ENCODE assay signal across 22 mouse cellular contexts in genomic region chr11:78066641-78067040, GRCm38 (mm10). TPM values are rescaled to one million over a fixed set of nuclear protein-coding genes. Genes with fewer than 3 reads are reported as not detected.
DNase-seq lines count a peak whose midpoint lies in the region; ATAC-seq and TF ChIP-seq lines count a peak whose summit lies in the region.
"Had no signal": no experiment of that assay in that cellular context is flagged by ENCODE, and none has a peak within 500 bp of the region (broad histone marks: within the 10 kb centered on the region; RNA-seq: fewer than 3 reads in every experiment).

No protein-coding gene starts in this region.

- no peak overlapping the region for H3K4me3 ChIP-seq in heart, embryonic 10.5 days
- H3K4me3 ChIP-seq in spleen, adult 2 months (ENCODE audit: extremely low read depth, insufficient read depth, insufficient read length), result no peak overlapping the region
- peak overlapping the region in 1 of 2 experiments; percentile 29; a peak in 3 of 4 replicates for H3K4me3 ChIP-seq in liver, embryonic 14.5 days (ENCODE audit: insufficient read depth in 1 of 2, low read depth in 2 of 2, low read length in 2 of 2)
- H3K4me3 ChIP-seq: embryonic facial prominence, embryonic 13.5 days; forebrain, embryonic 15.5 days; heart, adult 2 months; heart, embryonic 15.5 days; hindbrain, embryonic 12.5 days had no signal

- peak overlapping the region; percentile 95 for H3K4me2 ChIP-seq in liver, embryonic 14.5 days (ENCODE audit: low read depth)
- H3K4me2 ChIP-seq: embryonic facial prominence, embryonic 13.5 days; forebrain, embryonic 15.5 days; heart, embryonic 15.5 days; hindbrain, embryonic 12.5 days had no signal

- no peak for TF ChIP-seq EP300 in liver, embryonic 14.5 days (IDR thresholded peaks at IDR 0.05; ENCODE audit: low read depth)

- H3K4me1 ChIP-seq in heart, embryonic 10.5 days, result peaks cover 24% of the 10 kb centered on the region
- H3K4me1 ChIP-seq in spleen, adult 2 months (ENCODE audit: control insufficient read depth, insufficient read depth, insufficient read length), result no peaks in the 10 kb centered on the region
- H3K4me1 ChIP-seq in liver, embryonic 14.5 days (replicated peaks; ENCODE audit: control insufficient read depth in 2 of 2, insufficient read depth in 2 of 2, low read length in 1 of 2), result peaks cover 80 to 83% of the 10 kb centered on the region in 2 experiments
- H3K4me1 ChIP-seq: embryonic facial prominence, embryonic 13.5 days; forebrain, embryonic 15.5 days; heart, embryonic 15.5 days; hindbrain, embryonic 12.5 days had no signal

- H3K9me3 ChIP-seq in heart, embryonic 10.5 days, result no peaks in the 10 kb centered on the region
- H3K9me3 ChIP-seq in liver, embryonic 14.5 days (ENCODE audit: control insufficient read depth, low read length), result no peaks in the 10 kb centered on the region
- H3K9me3 ChIP-seq: embryonic facial prominence, embryonic 13.5 days; forebrain, embryonic 15.5 days; heart, embryonic 15.5 days; hindbrain, embryonic 12.5 days had no signal

- H3K27me3 ChIP-seq in heart, embryonic 10.5 days (ENCODE audit: insufficient read depth, poor library complexity, severe bottlenecking), result no peaks in the 10 kb centered on the region
- H3K27me3 ChIP-seq in spleen, adult 2 months (ENCODE audit: control insufficient read depth, insufficient read depth, low read length), result no peaks in the 10 kb centered on the region
- no peaks in the 10 kb centered on the region for H3K27me3 ChIP-seq in liver, embryonic 14.5 days (ENCODE audit: control insufficient read depth, insufficient read depth, low read length)
- H3K27me3 ChIP-seq: embryonic facial prominence, embryonic 13.5 days; forebrain, embryonic 15.5 days; heart, embryonic 15.5 days; hindbrain, embryonic 12.5 days had no signal

- peak overlapping the region; percentile 72; the same call in 1 of the 2 replicates for H3K27ac ChIP-seq in heart, embryonic 10.5 days
- H3K27ac ChIP-seq in spleen, adult 2 months (ENCODE audit: insufficient read depth, low read length), result 0 out of 2 replicates have a peak overlapping the region, but pooled peaks have one; percentile 29
- peak overlapping the region; percentile 98 for H3K27ac ChIP-seq in liver, embryonic 14.5 days
- H3K27ac ChIP-seq: embryonic facial prominence, embryonic 13.5 days; forebrain, embryonic 15.5 days; heart, adult 2 months; heart, embryonic 15.5 days; hindbrain, embryonic 12.5 days had no signal

- TF ChIP-seq CTCF in spleen, adult 2 months (IDR thresholded peaks at IDR 0.05; ENCODE audit: extremely low read depth, insufficient read depth, insufficient read length, insufficient replicate concordance), result no peak
- no peak for TF ChIP-seq CTCF in liver, embryonic 14.5 days (IDR thresholded peaks at IDR 0.05; ENCODE audit: low read depth)

- no peak for TF ChIP-seq POLR2A in spleen, adult 2 months (IDR thresholded peaks at IDR 0.05; ENCODE audit: low read depth, low read length)

- no peak for DNase-seq in heart, embryonic 10.5 days (ENCODE audit: low spot score)
- DNase-seq in heart, postnatal 4 days, result no peak
- DNase-seq in spleen, adult 2 months (ENCODE audit: low read depth in 1 of 2, low spot score in 2 of 2), result no peak
- DNase-seq in spleen, postnatal 36 days (ENCODE audit: low spot score in 2 of 2), result no peak
- DNase-seq in liver, embryonic 14.5 days (ENCODE audit: low read depth in 3 of 3, low spot score in 3 of 3), result no peak
- no peak for DNase-seq in ovary, adult 18-20 months (ENCODE audit: low spot score)
- DNase-seq: adrenal gland, adult 2 months; adrenal gland, postnatal 25 days; cerebellum, adult 11 months; cerebellum, adult 9-10 months; cerebellum, postnatal 25 days; gastrocnemius, postnatal 10 days; heart, adult 2 months; heart, postnatal 14 days had no signal

- H3K9ac ChIP-seq in liver, embryonic 14.5 days (replicated peaks), result peak overlapping the region; percentile 90
- H3K9ac ChIP-seq: embryonic facial prominence, embryonic 13.5 days; forebrain, embryonic 15.5 days; heart, embryonic 15.5 days; hindbrain, embryonic 12.5 days had no signal

- 53% methylated on average over 2 of the region's 2 CpGs for WGBS in heart, embryonic 10.5 days
- WGBS in spleen, adult 2 months, result 86% methylated on average over 2 of the region's 2 CpGs
- 50% methylated on average over 2 of the region's 2 CpGs for WGBS in liver, embryonic 14.5 days (ENCODE audit: insufficient replicate concordance)

- H3K36me3 ChIP-seq in heart, embryonic 10.5 days, result 0 out of 2 replicates have a peak, but pooled peaks cover 2% of the 10 kb centered on the region
- H3K36me3 ChIP-seq in spleen, adult 2 months (ENCODE audit: control insufficient read depth, insufficient read depth, low read length), result no peaks in the 10 kb centered on the region
- H3K36me3 ChIP-seq in liver, embryonic 14.5 days (replicated peaks; ENCODE audit: control insufficient read depth, insufficient read depth, low read depth), result no peaks in the 10 kb centered on the region
- H3K36me3 ChIP-seq: heart, embryonic 15.5 days had no signal

- ATAC-seq in liver, embryonic 14.5 days (ENCODE audit: insufficient read depth), result no peak
- no peak for ATAC-seq in cerebellum, adult (ENCODE audit: insufficient number of reproducible peaks, low FRiP score, low TSS enrichment)
- ATAC-seq: forebrain, embryonic 15.5 days; hindbrain, embryonic 16.5 days; inflammation-experienced regulatory T-cells, adult 6 months; intestine, postnatal 0 days had no signal

RNA-seq across cellular contexts. Expression of gene Eral1, which starts 13.5 kb away (rescaled TPM):
- polyA plus RNA-seq in heart, embryonic 10.5 days (2016; fragmentation: Nextera tagmentation; extraction: Ambion mirVana), result 30.7 and 35.6 TPM in 2 replicates
- total RNA-seq in heart, postnatal 4 days (2021), result 10 to 100 TPM; 23.7 to 24.0 TPM
- polyA plus RNA-seq in spleen, adult 2 months (2012; rRNA removed), result 21.4 and 27.0 TPM in 2 replicates
- 9.8 and 10.2 TPM in 2 replicates for polyA plus RNA-seq in liver, embryonic 14.5 days (2012; rRNA removed)
- polyA plus RNA-seq in liver, embryonic 14.5 days (2014; fragmentation: Nextera tagmentation; extraction: Ambion mirVana), result 14.9 and 16.6 TPM in 2 replicates

RNA-seq across cellular contexts. Expression of gene Fam222b, which starts 27.8 kb away (rescaled TPM):
- 24.0 and 25.5 TPM in 2 replicates for polyA plus RNA-seq in heart, embryonic 10.5 days (2016; fragmentation: Nextera tagmentation; extraction: Ambion mirVana)
- total RNA-seq in heart, postnatal 4 days (2021), result 10 to 100 TPM; 17.1 to 17.5 TPM
- polyA plus RNA-seq in spleen, adult 2 months (2012; rRNA removed), result 12.5 and 15.2 TPM in 2 replicates
- 2.5 and 3.1 TPM in 2 replicates for polyA plus RNA-seq in liver, embryonic 14.5 days (2012; rRNA removed)
- 3.8 and 4.1 TPM in 2 replicates for polyA plus RNA-seq in liver, embryonic 14.5 days (2014; fragmentation: Nextera tagmentation; extraction: Ambion mirVana)

RNA-seq across cellular contexts. Expression of gene Flot2, which starts 28.9 kb away (rescaled TPM):
- 72.0 and 81.4 TPM in 2 replicates for polyA plus RNA-seq in heart, embryonic 10.5 days (2016; fragmentation: Nextera tagmentation; extraction: Ambion mirVana)
- total RNA-seq in heart, postnatal 4 days (2021), result 10 to 100 TPM; 89.1 to 98.5 TPM
- polyA plus RNA-seq in spleen, adult 2 months (2012; rRNA removed), result 36.6 and 39.1 TPM in 2 replicates
- 17.9 and 18.3 TPM in 2 replicates for polyA plus RNA-seq in liver, embryonic 14.5 days (2012; rRNA removed)
- 16.7 and 20.4 TPM in 2 replicates for polyA plus RNA-seq in liver, embryonic 14.5 days (2014; fragmentation: Nextera tagmentation; extraction: Ambion mirVana)

RNA-seq across cellular contexts. Expression of gene Dhrs13, which starts 34.6 kb away (rescaled TPM):
- polyA plus RNA-seq in heart, embryonic 10.5 days (2016; fragmentation: Nextera tagmentation; extraction: Ambion mirVana), result 14.6 and 16.5 TPM in 2 replicates
- 1 to 10 TPM; 7.8 to 9.3 TPM for total RNA-seq in heart, postnatal 4 days (2021)
- 3.1 and 3.9 TPM in 2 replicates for polyA plus RNA-seq in spleen, adult 2 months (2012; rRNA removed)
- 8.6 and 9.4 TPM in 2 replicates for polyA plus RNA-seq in liver, embryonic 14.5 days (2012; rRNA removed)
- polyA plus RNA-seq in liver, embryonic 14.5 days (2014; fragmentation: Nextera tagmentation; extraction: Ambion mirVana), result 17.3 and 17.8 TPM in 2 replicates

Comparison
In these comparisons a context has a peak if more than half of its experiments do, and no peak if none do; other contexts are left out.
1. H3K27ac ChIP-seq: peak in every context shown above with its lines; median percentile 98 in liver, embryonic 14.5 days; 72 in heart, embryonic 10.5 days; 29 in spleen, adult 2 months.